Mouse (Mus musculus): ENCODE data around the gene Gm20388.

DNA sequence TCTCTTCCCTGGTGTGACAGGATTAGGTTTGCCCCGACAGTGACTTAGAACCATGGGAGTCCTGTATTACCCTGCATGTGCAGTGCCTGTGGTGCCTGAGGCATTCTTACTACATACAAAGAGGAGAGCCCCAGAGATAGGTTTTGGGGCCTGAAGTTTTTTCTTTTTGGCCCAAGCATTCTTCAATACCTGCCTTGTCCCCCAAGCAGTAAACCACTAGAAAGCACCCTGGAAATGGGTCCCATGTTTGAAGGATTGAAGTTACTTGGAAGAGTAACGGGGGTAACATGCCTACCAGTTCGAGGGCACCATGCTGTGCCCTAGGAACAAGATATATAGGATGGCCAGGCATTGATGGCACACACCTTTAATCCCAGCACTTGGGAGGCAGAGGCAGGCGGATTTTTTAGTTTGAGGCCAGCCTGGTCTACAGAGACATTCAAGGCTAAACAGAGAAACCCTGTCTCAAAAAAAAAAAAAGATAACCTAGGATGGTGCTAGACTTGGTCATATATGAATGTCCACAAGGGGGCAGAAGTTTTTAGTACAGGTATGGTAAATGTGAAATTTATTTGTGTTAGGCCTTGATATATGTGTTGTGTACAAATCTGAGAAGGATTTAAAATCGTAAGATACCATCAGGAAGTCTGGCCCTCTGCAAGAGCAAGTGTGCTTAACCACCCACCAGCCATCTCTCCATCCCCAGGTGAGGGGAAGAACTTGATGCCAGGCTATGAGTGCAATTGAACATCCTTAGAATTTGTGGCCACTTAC is 3195.1 kb downstream of the Gm20388 start:
- TF ChIP-seq CTCF (IDR thresholded peaks at IDR 0.05; ENCODE audit: low read depth), result peak; percentile 54
- TF ChIP-seq EP300 (IDR thresholded peaks at IDR 0.05; ENCODE audit: low read depth), result no peak
